Mouse (Mus musculus) adrenal gland, postnatal 10 days (tissue): ENCODE results near the gene Nom1. TPM values are rescaled to one million over a fixed set of nuclear protein-coding genes. Genes with fewer than 3 reads are reported as not detected.

Experiments used
- DNase-seq: peaks from one replicate; pipeline ENCODE4 v3.0.0; 2021; ENCODE audit warnings: mixed read lengths
- total RNA-seq, 2 experiments: library from RNA; stranded (reverse); gene quantifications; 2 replicates each; pipeline ENCODE4 v1.2.3; 2021

The Nom1 gene
- total RNA-seq, 2 experiments from 2014 or later: 28.8 to 30.4 TPM

DNA sequence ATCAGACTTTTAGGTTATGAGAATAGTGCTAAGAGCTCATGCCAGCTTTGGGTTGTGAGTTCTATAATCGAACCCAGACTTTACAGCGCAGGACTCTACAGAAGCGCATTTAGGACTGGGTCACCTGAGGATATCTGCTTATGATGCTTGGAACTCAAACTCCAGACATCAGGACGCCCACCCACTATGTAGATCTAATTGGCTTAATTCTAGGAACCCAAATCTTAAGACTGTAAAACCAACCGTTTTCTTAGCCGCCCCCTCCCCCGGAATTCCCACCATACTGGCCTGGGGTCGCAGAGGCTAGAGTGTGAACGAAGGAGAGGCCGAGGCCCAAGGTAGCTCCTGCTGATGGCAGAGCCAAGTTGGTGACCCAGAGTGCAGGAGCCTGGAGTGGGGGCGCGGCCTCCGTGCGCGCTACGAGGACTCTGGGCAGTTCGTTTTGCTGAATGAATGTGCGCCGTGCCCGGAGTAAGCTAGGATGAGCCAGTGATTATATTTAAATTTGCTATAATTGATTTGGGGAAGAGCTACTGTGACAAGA, 36.5 kb downstream of the Nom1 start:
- DNase-seq: no peak

DNA sequence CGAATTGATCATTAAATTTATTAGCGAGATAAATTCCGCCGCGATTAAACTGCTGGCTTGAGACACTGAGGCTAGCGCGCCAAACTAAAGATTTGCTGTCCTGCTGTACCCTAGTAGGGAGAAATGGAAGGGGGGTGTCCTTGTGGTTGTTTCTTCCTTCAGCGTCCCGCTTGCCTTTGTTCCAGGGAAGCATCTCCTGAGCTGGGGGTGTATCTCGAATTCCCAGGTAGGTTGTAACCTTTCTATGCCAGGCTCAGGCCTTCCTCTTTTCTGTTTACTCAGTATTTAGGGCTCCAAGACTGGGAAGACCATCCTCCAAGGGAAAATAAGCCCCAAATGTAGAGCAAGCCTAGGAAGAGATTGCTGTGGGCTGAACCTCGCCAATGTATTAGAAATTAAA, 36.9 kb downstream of the Nom1 start:
- no peak for DNase-seq

DNA sequence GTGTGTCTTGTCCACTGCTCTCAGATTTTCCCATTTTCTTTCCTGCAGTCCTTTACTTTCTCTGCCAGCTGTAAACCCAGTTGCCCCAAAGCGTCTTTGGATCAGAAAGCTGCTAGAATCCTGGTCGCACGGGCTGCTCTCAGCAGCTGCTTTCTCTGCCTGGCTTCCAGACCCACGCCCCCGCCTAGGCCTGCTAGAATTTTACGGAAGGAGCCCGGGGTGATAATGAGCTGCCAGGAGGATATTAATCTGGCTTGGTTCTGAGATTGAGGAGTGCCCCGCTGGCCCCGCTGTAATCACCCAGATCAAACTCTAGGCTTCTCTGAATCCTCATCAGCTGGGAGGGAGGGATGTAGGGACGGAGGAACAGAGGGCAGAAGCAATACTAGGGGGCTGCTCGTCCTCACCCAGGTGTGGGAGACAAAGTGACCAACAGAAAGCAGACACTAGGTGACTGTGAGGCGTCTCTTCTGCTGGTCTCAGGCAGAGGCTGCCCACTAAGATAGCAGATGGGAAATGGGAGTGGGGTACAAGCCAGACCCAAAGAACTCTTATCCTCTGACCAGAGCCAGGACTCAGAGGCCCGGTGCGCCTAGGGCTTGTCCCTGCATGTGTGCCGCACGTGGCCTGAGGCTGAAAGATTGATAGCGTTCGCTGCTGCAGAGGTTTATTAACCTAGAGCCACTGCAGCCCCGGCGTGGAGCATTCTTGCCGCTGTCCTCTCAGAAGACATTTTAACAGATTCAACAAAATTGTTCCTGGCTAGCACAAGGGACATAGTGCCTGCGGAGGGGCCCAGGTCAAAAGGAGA, 37.6 kb downstream of the Nom1 start:
- no peak for DNase-seq

DNA sequence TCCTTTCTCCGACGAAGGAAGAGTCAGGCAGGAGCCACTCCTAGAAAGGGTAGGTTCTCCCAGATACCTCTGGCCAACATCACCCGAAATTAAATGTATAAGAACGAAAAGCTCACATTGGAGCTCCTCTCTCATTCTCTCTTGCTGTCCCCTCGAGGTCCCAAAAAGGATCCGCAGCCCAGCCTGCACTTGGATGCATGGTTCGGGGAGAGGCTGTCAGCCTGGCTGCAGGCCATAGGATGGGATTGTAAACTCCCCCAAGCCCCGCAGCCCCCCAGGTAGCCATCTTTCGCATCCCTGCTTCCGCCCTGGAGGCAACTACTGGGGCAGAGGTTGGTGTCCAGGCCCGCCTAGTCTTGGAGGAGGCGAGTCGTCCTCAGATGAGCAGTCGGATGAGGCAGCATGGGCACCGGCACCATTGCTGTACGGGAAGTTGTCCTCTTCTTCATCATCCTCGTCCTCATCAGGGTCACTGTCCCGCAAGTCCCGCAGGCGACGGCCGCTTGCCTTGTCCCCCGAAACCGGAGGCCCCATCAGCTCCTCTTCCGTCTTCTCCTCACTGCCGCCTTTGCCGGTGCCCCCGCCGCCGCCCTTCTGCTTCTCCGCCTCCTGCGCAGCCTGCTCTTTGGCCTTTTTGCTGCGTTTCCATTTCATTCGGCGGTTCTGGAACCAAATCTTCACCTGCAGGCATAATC, 39.2 kb downstream of the Nom1 start:
- DNase-seq: no peak

DNA sequence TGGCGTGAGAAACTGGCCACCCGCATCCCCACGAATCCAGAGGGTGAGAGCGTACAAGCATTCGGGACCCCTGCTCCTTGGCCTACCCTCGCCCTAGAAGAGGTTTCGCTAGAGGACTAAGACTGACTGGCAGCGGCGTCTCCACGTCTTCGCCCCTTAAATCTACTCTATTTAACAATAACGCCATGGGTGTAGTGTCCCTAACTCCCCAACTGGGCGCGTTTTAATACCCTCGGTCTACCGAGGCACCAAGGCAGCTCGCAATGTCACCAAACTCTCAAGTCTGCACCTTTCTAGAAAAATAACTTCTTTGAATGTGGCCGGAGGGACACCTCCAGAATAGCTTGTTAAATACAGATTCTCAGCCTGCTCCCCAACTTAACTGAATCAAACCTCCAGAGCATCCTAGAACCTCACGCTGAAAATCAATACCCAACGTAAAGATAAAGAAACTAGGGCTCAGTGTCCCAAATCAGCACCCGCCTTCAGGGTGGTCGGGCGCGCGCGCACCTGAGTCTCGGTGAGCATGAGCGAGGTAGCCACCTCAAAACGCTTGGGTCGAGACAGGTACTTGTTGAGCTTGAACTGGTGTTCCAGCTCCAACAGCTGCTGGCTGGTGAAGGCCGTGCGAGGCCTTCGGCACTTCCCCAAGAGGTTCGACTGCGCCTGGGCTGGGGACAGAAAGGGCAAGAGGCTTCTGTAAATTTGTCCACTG, 39.9 kb downstream of the Nom1 start:
- DNase-seq: no peak

GRCm38 (mm10) chr5:29475041-29475440, 40.6 kb downstream of the Nom1 start:
- no peak for DNase-seq

DNA sequence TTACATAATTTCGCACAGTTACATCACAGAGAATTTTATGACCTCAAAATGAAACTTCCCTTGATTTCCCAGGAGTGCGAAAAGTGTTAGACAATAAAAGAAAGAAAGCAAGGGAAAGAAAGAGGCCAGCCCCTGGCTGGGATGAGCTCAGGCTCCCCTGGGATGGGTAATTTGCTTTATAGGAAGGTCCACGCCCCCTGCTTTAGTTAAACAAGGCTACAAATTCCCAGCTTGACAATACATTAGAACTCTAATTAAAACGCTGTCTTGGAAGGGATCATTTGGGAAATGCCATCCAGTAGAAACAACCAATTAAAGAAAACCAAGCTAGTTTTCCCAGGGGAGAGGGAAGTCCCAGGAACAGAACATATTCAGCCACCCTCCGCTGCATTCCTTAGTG, 41.1 kb downstream of the Nom1 start:
- no peak for DNase-seq

GRCm38 (mm10) chr5:29476021-29476420, 41.6 kb downstream of the Nom1 start:
- DNase-seq: no peak

GRCm38 (mm10) chr5:29477474-29478207, 43.2 kb downstream of the Nom1 start:
- peak; percentile 29 for DNase-seq

- DNase-seq: no peak
Observed at GRCm38 (mm10) chr5:29478208-29479197, 44.0 kb downstream of the Nom1 start, which contains the start of gene Mnx1. Mnx1 (minus strand) TSS chr5:29478470.

DNA sequence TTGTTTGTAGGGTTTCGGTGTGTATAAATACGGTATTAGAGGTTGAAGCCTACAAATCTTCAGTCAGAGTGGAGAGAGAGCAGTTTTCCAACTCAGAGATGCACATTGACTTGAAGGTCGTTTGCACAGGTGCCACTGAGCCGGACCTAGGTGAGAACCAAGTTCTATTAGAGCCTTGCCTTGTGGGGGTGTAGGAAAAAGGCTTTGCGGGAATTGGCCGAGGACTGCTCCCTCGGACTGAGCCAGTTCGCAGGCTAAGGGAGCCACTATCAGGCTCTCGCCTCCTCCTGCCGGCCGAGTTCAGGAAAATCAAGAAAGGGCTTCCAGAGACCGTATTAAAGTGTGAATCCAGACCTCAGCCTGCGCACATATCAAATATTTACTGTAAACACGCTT, 44.7 kb downstream of the Nom1 start:
- DNase-seq: peak; percentile 54

DNA sequence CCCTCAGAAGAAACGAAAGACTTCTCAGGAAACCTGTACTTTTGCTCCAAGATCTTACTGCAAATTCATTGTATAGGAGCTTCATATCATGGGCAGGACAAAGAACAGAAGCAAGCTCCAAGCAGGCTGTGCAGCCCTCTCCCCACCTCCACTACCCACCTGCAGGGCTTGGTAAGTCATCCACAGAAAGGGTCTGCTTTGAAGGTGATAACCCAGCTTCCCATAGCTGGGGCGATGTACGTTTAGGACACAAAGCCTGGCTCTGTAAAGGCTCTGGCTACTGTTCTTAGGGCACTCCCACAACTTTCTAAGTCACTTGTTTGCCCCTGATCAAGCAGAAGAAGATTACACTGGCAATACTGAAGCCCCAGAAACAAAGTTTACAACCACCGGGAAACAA, 49.3 kb downstream of the Nom1 start:
- no peak for DNase-seq

DNA sequence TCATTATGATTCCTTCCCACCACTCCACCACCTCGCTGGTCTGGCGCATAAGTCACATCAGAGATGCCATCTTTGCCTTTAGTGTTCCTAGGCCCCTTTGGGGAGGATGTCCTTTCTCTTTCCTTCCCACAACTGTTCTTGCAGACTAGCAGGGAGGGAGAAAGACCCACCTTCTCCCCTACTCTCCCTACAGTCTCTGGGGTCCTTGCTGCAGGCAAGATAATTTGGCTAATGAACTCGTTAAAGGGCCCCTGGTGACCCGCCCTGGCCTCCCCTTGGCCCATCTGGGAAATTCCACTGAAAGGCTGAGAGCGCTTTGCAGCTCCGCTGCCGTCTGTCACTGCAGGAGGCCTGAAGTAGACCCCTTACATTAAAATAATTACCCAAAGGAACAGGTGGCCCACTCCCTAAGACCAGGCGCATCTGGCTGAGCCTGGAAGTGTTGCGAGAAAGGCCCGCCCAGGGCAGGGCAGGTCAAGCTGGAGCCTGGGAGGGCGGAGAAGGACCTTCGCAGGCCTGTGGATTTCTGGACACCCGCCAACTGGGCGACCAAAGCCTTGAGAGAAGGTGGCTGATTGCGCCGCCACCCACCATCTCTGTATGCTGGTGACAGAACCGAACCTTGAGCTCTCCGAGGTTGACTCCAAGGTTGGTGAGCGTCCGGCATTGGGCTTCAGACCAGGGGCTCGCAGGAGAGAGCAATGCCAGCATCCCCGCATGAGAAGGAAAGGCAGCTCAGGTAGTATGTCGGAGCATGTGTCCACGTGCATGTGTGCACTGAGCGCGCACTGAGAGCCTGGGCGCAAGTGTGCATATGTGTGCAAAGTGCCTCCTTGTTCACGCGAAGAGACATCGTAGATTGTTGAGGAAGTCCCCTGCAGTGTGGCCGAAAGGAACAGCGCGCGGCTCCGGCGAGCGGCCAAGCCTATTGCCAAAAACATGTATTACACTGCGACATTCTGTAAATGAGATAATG, 50.8 kb downstream of the Nom1 start:
- DNase-seq: peak; percentile 73

DNA sequence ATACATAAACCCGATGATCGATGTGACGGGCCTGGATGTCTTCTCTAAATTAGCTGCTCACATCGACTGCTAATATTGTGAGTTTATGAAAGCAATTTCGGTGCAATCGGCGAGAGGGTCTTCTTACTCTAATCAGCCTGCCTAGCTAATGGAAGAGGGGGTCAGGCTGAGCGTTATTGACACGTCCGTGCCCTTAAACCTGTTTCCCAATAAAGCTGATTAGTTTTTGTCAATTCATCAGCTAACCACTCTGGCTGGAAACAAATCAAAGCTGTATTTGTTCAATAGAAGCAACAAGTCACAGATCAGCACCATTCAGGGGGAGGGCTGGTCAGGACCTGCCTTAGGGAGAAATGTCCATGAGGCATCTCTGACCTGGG, 51.5 kb downstream of the Nom1 start:
- no peak for DNase-seq

DNA sequence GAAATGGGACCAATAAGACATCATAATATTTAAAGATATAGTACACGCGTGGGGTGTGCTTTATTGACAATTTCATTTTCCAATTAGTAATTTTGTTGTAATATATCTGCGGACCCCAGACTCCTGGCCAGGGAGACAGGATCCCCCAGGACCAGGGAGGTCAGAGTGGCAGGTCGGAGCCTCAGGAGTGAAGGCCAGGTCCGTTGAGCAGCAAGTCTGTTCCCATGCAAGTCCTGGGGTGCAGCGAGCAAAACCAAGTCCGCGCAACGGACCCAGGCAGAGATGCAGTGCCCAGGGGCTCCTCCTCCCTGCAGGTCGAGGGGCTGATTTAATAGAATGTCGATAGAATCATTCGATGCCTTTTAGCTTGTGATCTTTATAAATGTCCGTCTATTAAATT, 52.9 kb downstream of the Nom1 start:
- DNase-seq: no peak

- no peak for DNase-seq
Observed at GRCm38 (mm10) chr5:29507013-29507412, 72.5 kb downstream of the Nom1 start.
